Mouse (Mus musculus) E14TG2a.4 (cell line): ENCODE data around the gene Ccdc152.

ENCODE experiments used
- CTCF ChIP-seq: conservative IDR thresholded peaks from 2 replicates; pipeline ENCODE4 v1.5.1; 2014; ENCODE audit warnings: low read length
- NANOG ChIP-seq: IDR thresholded peaks from 2 replicates; pipeline ENCODE4 v1.6.1; 2014; ENCODE audit warnings: borderline replicate concordance, low read length, mixed read lengths
- POU5F1 ChIP-seq: IDR thresholded peaks from 2 replicates; pipeline ENCODE4 v1.6.1; 2014; ENCODE audit warnings: low read length, borderline replicate concordance

- TF ChIP-seq CTCF = no peak
- TF ChIP-seq POU5F1 = no peak
- no peak for TF ChIP-seq NANOG
These were observed 19.7 kb upstream of the Ccdc152 start for GRCm38 (mm10) chr15:3323041-3323440.
